Mouse (Mus musculus) limb, embryonic 10.5 days (tissue): ENCODE data around the gene Epha1. TPM values are rescaled to one million over a fixed set of nuclear protein-coding genes. Genes with fewer than 3 reads are reported as not detected.

Source experiments
- DNase-seq: peaks from one replicate; pipeline ENCODE4 v3.0.0-alpha.2; 2017; ENCODE audit warnings: low spot score
- H3K27ac ChIP-seq: fragments of 300-500 bp; sonication (generic); 2 replicates; pipeline ENCODE4 v1.5.1; 2016; ENCODE audit warnings: mild to moderate bottlenecking
- H3K27me3 ChIP-seq: fragments of 300-500 bp; sonication (generic); 2 replicates; pipeline ENCODE4 v1.6.1; 2016; ENCODE audit warnings: low read depth, mild to moderate bottlenecking; ENCODE audit not compliant: poor library complexity, severe bottlenecking
- H3K36me3 ChIP-seq: fragments of 300-500 bp; sonication (generic); 2 replicates; pipeline ENCODE4 v1.6.1; 2016; ENCODE audit warnings: mild to moderate bottlenecking, moderate library complexity
- H3K4me1 ChIP-seq: fragments of 300-500 bp; sonication (generic); 2 replicates; pipeline ENCODE4 v1.6.1; 2016
- H3K4me3 ChIP-seq: fragments of 300-500 bp; sonication (generic); 2 replicates; pipeline ENCODE4 v1.5.1; 2016; ENCODE audit warnings: mild to moderate bottlenecking, moderate library complexity
- H3K9me3 ChIP-seq: fragments of 300-500 bp; sonication (generic); replicated peaks from 2 replicates; pipeline ENCODE4 v1.6.1; 2016; ENCODE audit warnings: mild to moderate bottlenecking
- WGBS: fragments of 180-500 bp; shearing (Covaris S2); methylation state at CpG from one replicate; pipeline ENCODE4 v1.1.7; 2016; 5-methylcytosine and 5-hydroxymethylcytosine counted together
- polyA plus RNA-seq: library from polyadenylated mRNA; unstranded; fragments of >200 nt; fragmentation: Nextera tagmentation; extraction: Ambion mirVana; gene quantifications from 2 replicates; pipeline ENCODE4 v1.2.1, GENCODE M21; 2016

Epha1 gene
- polyA plus RNA-seq, 1 experiment from 2014 or later = 7.7 TPM

- Histone ChIP-seq H3K4me1 (peaks cover 19% of the 10 kb centered on the region), H3K9me3 (no peaks in the 10 kb centered on the region), H3K36me3 (no peaks in the 10 kb centered on the region), H3K27ac (peak overlapping the region; percentile 80), H3K4me3 (peak overlapping the region; percentile 80), H3K27me3 (peaks cover 41% of the 10 kb centered on the region)
- peak; percentile 68 for DNase-seq
- WGBS = 1% methylated on average over 28 of the region's 32 CpGs
Observed at GRCm38 (mm10) chr6:42324067-42324481, 49.0 kb downstream of the Epha1 start.

GRCm38 (mm10) chr6:42323371-42324066, 49.5 kb downstream of the Epha1 start:
- under 1% methylated on average over 28 of the region's 28 CpGs for WGBS
- peaks cover 19% of the 10 kb centered on the region for H3K4me1 ChIP-seq
- H3K36me3 ChIP-seq = no peaks in the 10 kb centered on the region
- DNase-seq = peak; percentile 39
- H3K27me3 ChIP-seq = peaks cover 41% of the 10 kb centered on the region
- H3K9me3 ChIP-seq = no peaks in the 10 kb centered on the region
- H3K27ac ChIP-seq = peak overlapping the region; percentile 80
- peak overlapping the region; percentile 80 for H3K4me3 ChIP-seq

GRCm38 (mm10) chr6:42318293-42318692, 54.8 kb downstream of the Epha1 start:
- peaks cover 27% of the 10 kb centered on the region for H3K27me3 ChIP-seq
- no peak for DNase-seq
- no peak overlapping the region for H3K4me3 ChIP-seq
- 81% methylated on average over 4 of the region's 4 CpGs for WGBS
- H3K36me3 ChIP-seq = peaks cover 27% of the 10 kb centered on the region
- no peaks in the 10 kb centered on the region for H3K9me3 ChIP-seq
- H3K4me1 ChIP-seq = peaks cover 4% of the 10 kb centered on the region
- no peak overlapping the region for H3K27ac ChIP-seq

- H3K9me3 ChIP-seq = no peaks in the 10 kb centered on the region
- no peak overlapping the region for H3K4me3 ChIP-seq
- no peak overlapping the region for H3K27ac ChIP-seq
- H3K27me3 ChIP-seq = no peaks in the 10 kb centered on the region
- DNase-seq = no peak
- no peaks in the 10 kb centered on the region for H3K4me1 ChIP-seq
- 88% methylated on average over 2 of the region's 2 CpGs for WGBS
- peaks cover 60% of the 10 kb centered on the region for H3K36me3 ChIP-seq
Observed at GRCm38 (mm10) chr6:42310427-42311053, 62.5 kb downstream of the Epha1 start.

- 49% methylated on average over 8 of the region's 8 CpGs for WGBS
- no peaks in the 10 kb centered on the region for H3K9me3 ChIP-seq
- DNase-seq = no peak
- peaks cover 60% of the 10 kb centered on the region for H3K36me3 ChIP-seq
- no peaks in the 10 kb centered on the region for H3K27me3 ChIP-seq
- no peaks in the 10 kb centered on the region for H3K4me1 ChIP-seq
- no peak overlapping the region for H3K4me3 ChIP-seq
- no peak overlapping the region for H3K27ac ChIP-seq
Observed at GRCm38 (mm10) chr6:42309816-42310378, 63.2 kb downstream of the Epha1 start.

Other genes with a start within 250 kb of the Epha1 start
- gene Tas2r139, start 232.3 kb downstream of the Epha1 start, polyA plus RNA-seq = not detected in 2 replicates
- not detected in 2 replicates for gene Tas2r144, start 157.9 kb downstream of the Epha1 start, polyA plus RNA-seq
- gene Gstk1, start 127.3 kb downstream of the Epha1 start, polyA plus RNA-seq = 12.3 and 19.5 TPM in 2 replicates
- gene Tmem139, start 111.3 kb downstream of the Epha1 start, polyA plus RNA-seq = 0.25 and 1.2 TPM in 2 replicates
- 77.0 and 91.8 TPM in 2 replicates for gene Casp2, start 108.3 kb downstream of the Epha1 start, polyA plus RNA-seq
- gene Clcn1, start 86.6 kb downstream of the Epha1 start, polyA plus RNA-seq = 0.59 and 0.64 TPM in 2 replicates
- gene Fam131b, start 48.6 kb downstream of the Epha1 start, polyA plus RNA-seq = 0.44 and 0.65 TPM in 2 replicates
- gene Zyx, start 23.6 kb downstream of the Epha1 start, polyA plus RNA-seq = 115 and 126 TPM in 2 replicates
- gene Tas2r143, start 27.0 kb upstream of the Epha1 start, polyA plus RNA-seq = not detected in 2 replicates
- gene Tas2r135, start 32.2 kb upstream of the Epha1 start, polyA plus RNA-seq = not detected in 2 replicates
- gene Tas2r126, start 61.3 kb upstream of the Epha1 start, polyA plus RNA-seq = not detected in 2 replicates
- not detected in 2 replicates for gene Olfr458, start 91.9 kb upstream of the Epha1 start, polyA plus RNA-seq
- gene Olfr457, start 103.1 kb upstream of the Epha1 start, polyA plus RNA-seq = 0.04 TPM in 1 of 2 replicates, not detected in the other
- gene Olfr456, start 113.9 kb upstream of the Epha1 start, polyA plus RNA-seq = 0.18 TPM in 1 of 2 replicates, not detected in the other
- gene Olfr455, start 174.3 kb upstream of the Epha1 start, polyA plus RNA-seq = not detected in 2 replicates
- gene Tcaf3, start 224.4 kb upstream of the Epha1 start, polyA plus RNA-seq = not detected in 2 replicates